Mouse (Mus musculus) liver, postnatal 0 days (tissue): Measurements from ENCODE around the gene Cwc22.

Experiments used
- CTCF ChIP-seq: sonication (generic); IDR thresholded peaks from 2 replicates; pipeline ENCODE4 v1.5.1; 2016; ENCODE audit warnings: antibody characterized with exemption, low read depth
- EP300 ChIP-seq: IDR thresholded peaks from 2 replicates; pipeline ENCODE4 v1.6.1; 2016; ENCODE audit warnings: antibody characterized with exemption, low read depth, mild to moderate bottlenecking

- no peak for TF ChIP-seq CTCF
- no peak for TF ChIP-seq EP300
Measured at GRCm38 (mm10) chr2:77889949-77890348, 56.2 kb downstream of the Cwc22 start.
